Mouse (Mus musculus) MEL (cell line): ENCODE data around the gene Nlrp6. TPM values are rescaled to one million over a fixed set of nuclear protein-coding genes. Genes with fewer than 3 reads are reported as not detected.
"Not testable (repeated sequence)": the region's sequence is repeated elsewhere in the genome, so short reads cannot be mapped to it uniquely, and the experiment has no call there.

Source experiments
- DNase-seq: peaks from one replicate; pipeline ENCODE4 v3.0.0; 2011; ENCODE audit warnings: low read depth, low spot score
- H3K27ac ChIP-seq: 2 replicates; pipeline ENCODE4 v1.5.1; 2012; ENCODE audit warnings: low read depth, mild to moderate bottlenecking, control low read depth, low read length, moderate library complexity; ENCODE audit not compliant: control insufficient read depth
- H3K27me3 ChIP-seq, 2 experiments: fragments of 150-350 bp in 1 of 2; sonication (generic) in 1 of 2; 2 replicates each; pipeline ENCODE4 v1.6.1; 2012; ENCODE audit warnings: low read length in 2 of 2, mild to moderate bottlenecking in 2 of 2, improper control_type of control experiment in 1 of 2, moderate library complexity in 1 of 2; ENCODE audit not compliant: insufficient read depth in 2 of 2, control insufficient read depth in 1 of 2
- H3K36me3 ChIP-seq, 2 experiments: 2 replicates each; pipeline ENCODE4 v1.6.1; 2012 to 2014; ENCODE audit warnings: low read length in 2 of 2, improper control_type of control experiment in 1 of 2, inconsistent platforms in 1 of 2, mild to moderate bottlenecking in 1 of 2; ENCODE audit not compliant: insufficient read depth in 2 of 2, control insufficient read depth in 1 of 2
- H3K4me1 ChIP-seq, 2 experiments: fragments of 150-350 bp in 1 of 2; sonication (generic) in 1 of 2; 2 replicates each; pipeline ENCODE4 v1.6.1; 2012; ENCODE audit warnings: low read length in 2 of 2, improper control_type of control experiment in 1 of 2, mild to moderate bottlenecking in 1 of 2; ENCODE audit not compliant: insufficient read depth in 2 of 2, control insufficient read depth in 1 of 2
- H3K4me3 ChIP-seq, 2 experiments: fragments of 150-350 bp in 1 of 2; sonication (generic) in 1 of 2; 2 replicates each; pipeline ENCODE4 v1.5.1; 2012; ENCODE audit warnings: low read depth in 2 of 2, low read length in 2 of 2, mild to moderate bottlenecking in 2 of 2, moderate library complexity in 2 of 2, control low read depth in 1 of 2, improper control_type of control experiment in 1 of 2; ENCODE audit not compliant: control insufficient read depth in 1 of 2, insufficient read depth in 1 of 2
- H3K79me2 ChIP-seq: 2 replicates; pipeline ENCODE4 v1.6.1; 2012; ENCODE audit warnings: mild to moderate bottlenecking, low read length, moderate library complexity; ENCODE audit not compliant: control insufficient read depth, poor library complexity, insufficient read depth
- H3K9ac ChIP-seq: 2 replicates; pipeline ENCODE4 v1.6.1; 2012; ENCODE audit warnings: low read depth, mild to moderate bottlenecking, control low read depth, low read length, moderate library complexity; ENCODE audit not compliant: control insufficient read depth, poor library complexity, severe bottlenecking
- H3K9me3 ChIP-seq: fragments of 150-350 bp; sonication (generic); replicated peaks from 2 replicates; pipeline ENCODE4 v1.6.1; 2012; ENCODE audit warnings: mild to moderate bottlenecking, low read length, improper control_type of control experiment, moderate library complexity; ENCODE audit not compliant: insufficient read depth
- BHLHE40 ChIP-seq: IDR thresholded peaks from 2 replicates; pipeline ENCODE4 v1.6.1; 2012; ENCODE audit warnings: low read depth, mild to moderate bottlenecking, inconsistent platforms, low read length, improper control_type of control experiment, borderline replicate concordance
- CHD2 ChIP-seq: IDR thresholded peaks from 2 replicates; pipeline ENCODE4 v1.6.1; 2011; ENCODE audit warnings: low read length, improper control_type of control experiment
- E2F4 ChIP-seq: IDR thresholded peaks from 2 replicates; pipeline ENCODE4 v1.6.1; 2011; ENCODE audit warnings: low read depth, low read length, improper control_type of control experiment, borderline replicate concordance
- ETS1 ChIP-seq: IDR thresholded peaks from 2 replicates; pipeline ENCODE4 v1.6.1; 2012; ENCODE audit warnings: low read depth, mild to moderate bottlenecking, inconsistent platforms, low read length, improper control_type of control experiment, moderate library complexity
- GATA1 ChIP-seq: IDR thresholded peaks from 2 replicates; pipeline ENCODE4 v1.6.1; 2011; ENCODE audit warnings: low read depth, low read length, improper control_type of control experiment
- HCFC1 ChIP-seq: IDR thresholded peaks from 2 replicates; pipeline ENCODE4 v1.6.1; 2012; ENCODE audit warnings: low read depth, mild to moderate bottlenecking, inconsistent platforms, low read length, improper control_type of control experiment, moderate library complexity
- JUND ChIP-seq: IDR thresholded peaks from 2 replicates; pipeline ENCODE4 v1.6.1; 2011; ENCODE audit warnings: low read depth, mild to moderate bottlenecking, improper control_type of control experiment, low read length
- MAZ ChIP-seq: IDR thresholded peaks from 2 replicates; pipeline ENCODE4 v1.6.1; 2012; ENCODE audit warnings: low read depth, mild to moderate bottlenecking, inconsistent platforms, low read length, improper control_type of control experiment
- MEF2A ChIP-seq: IDR thresholded peaks from 2 replicates; pipeline ENCODE4 v1.6.1; 2014; ENCODE audit warnings: low read depth, mild to moderate bottlenecking, inconsistent platforms, low read length, improper control_type of control experiment; ENCODE audit not compliant: poor library complexity, insufficient replicate concordance, severe bottlenecking; ENCODE audit errors: extremely low read depth
- MYB ChIP-seq: IDR thresholded peaks from 2 replicates; pipeline ENCODE4 v1.6.1; 2011; ENCODE audit warnings: mild to moderate bottlenecking, low read depth, low read length, improper control_type of control experiment
- MYC ChIP-seq: IDR thresholded peaks from 2 replicates; pipeline ENCODE4 v1.6.1; 2011; ENCODE audit warnings: low read depth, mild to moderate bottlenecking, low read length, improper control_type of control experiment, moderate library complexity
- UBTF ChIP-seq: IDR thresholded peaks from 2 replicates; pipeline ENCODE4 v1.6.1; 2012; ENCODE audit warnings: low read depth, mild to moderate bottlenecking, inconsistent platforms, low read length, improper control_type of control experiment, moderate library complexity, borderline replicate concordance; ENCODE audit not compliant: insufficient read depth
- USF2 ChIP-seq, 2 experiments: IDR thresholded peaks; 2 replicates each; pipeline ENCODE4 v1.6.1; 2011 to 2012; ENCODE audit warnings: improper control_type of control experiment in 2 of 2, low read length in 2 of 2, borderline replicate concordance in 1 of 2, inconsistent platforms in 1 of 2, low read depth in 1 of 2, mild to moderate bottlenecking in 1 of 2; ENCODE audit not compliant: insufficient read depth in 1 of 2
- polyA plus RNA-seq, 2 experiments: library from polyadenylated mRNA; stranded (reverse) in 1 of 2; unstranded in 1 of 2; fragments of >175 nt in 1 of 2; fragments of >200 nt in 1 of 2; gene quantifications; 2 replicates each; pipeline versions ENCODE4 v1.2.1 to v1.2.4; 2012; ENCODE audit warnings: low replicate concordance in 2 of 2, low read depth in 1 of 2; ENCODE audit not compliant: insufficient read length in 2 of 2, insufficient read depth in 1 of 2, missing spikeins in 1 of 2
- total RNA-seq: library from RNA; depleted of rRNA; stranded (reverse); fragments of 300-350 nt; gene quantifications from 2 replicates; pipeline ENCODE4 v1.2.3, GENCODE M21; 2012

Gene Nlrp6
- total and polyA plus RNA-seq, 3 experiments: not detected

GRCm38 (mm10) chr7:140967862-140968591, 47.3 kb downstream of the Nlrp6 start:
- no peaks in the 10 kb centered on the region for H3K79me2 ChIP-seq
- TF ChIP-seq MAZ (no peak), GATA1 (no peak), MYB (no peak), UBTF (no peak), E2F4 (no peak), BHLHE40 (no peak), CHD2 (no peak), MYC (no peak), MEF2A (no peak)
- TF ChIP-seq, all 39 proteins: peak for 0

GRCm38 (mm10) chr7:140968710-140969109, 48.0 kb downstream of the Nlrp6 start:
- not testable (repeated sequence) for H3K27ac ChIP-seq, H3K79me2 ChIP-seq, H3K36me3 ChIP-seq, H3K4me1 ChIP-seq, H3K9ac ChIP-seq, DNase-seq, H3K9me3 ChIP-seq, H3K4me3 ChIP-seq, H3K27me3 ChIP-seq

More at GRCm38 (mm10) chr7:140967862-140968591, 47.3 kb downstream of the Nlrp6 start:
- DNase-seq: no peak
- Histone ChIP-seq H3K4me3 (no peak overlapping the region), H3K9ac (no peak overlapping the region), H3K4me1 (no peaks in the 10 kb centered on the region), H3K27ac (no peak overlapping the region), H3K36me3 (no peaks in the 10 kb centered on the region), H3K27me3 (peaks cover 2 to 6% of the 10 kb centered on the region in 2 experiments), H3K9me3 (no peaks in the 10 kb centered on the region)

- Histone ChIP-seq H3K4me3 (no peak overlapping the region), H3K9ac (no peak overlapping the region), H3K27ac (no peak overlapping the region), H3K9me3 (no peaks in the 10 kb centered on the region), H3K27me3 (peaks cover 0 to 2% of the 10 kb centered on the region in 2 experiments; a peak in 3 of 4 replicates), H3K79me2 (no peaks in the 10 kb centered on the region), H3K36me3 (no peaks in the 10 kb centered on the region), H3K4me1 (no peaks in the 10 kb centered on the region)
- TF ChIP-seq UBTF: no peak
- TF ChIP-seq JUND: no peak
- no peak for TF ChIP-seq ETS1
- TF ChIP-seq GATA1: no peak
- no peak for TF ChIP-seq MYB
- no peak for TF ChIP-seq HCFC1
- no peak for TF ChIP-seq USF2 (IDR thresholded peaks at IDR 0.05; ENCODE audit: borderline replicate concordance in 1 of 2, insufficient read depth in 1 of 2, low read depth in 1 of 2, low read length in 2 of 2)
- no peak for DNase-seq
Measured at GRCm38 (mm10) chr7:140970931-140971330, 50.2 kb downstream of the Nlrp6 start.
